Mouse (Mus musculus) kidney, adult 2 months (tissue): ENCODE data around the gene Snx29. TPM values are rescaled to one million over a fixed set of nuclear protein-coding genes. Genes with fewer than 3 reads are reported as not detected.
A peak's percentile ranks its signal among the peaks of the same experiment; 100 is the strongest.
"Not testable (repeated sequence)": the region's sequence is repeated elsewhere in the genome, so short reads cannot be mapped to it uniquely, and the experiment has no call there.

Source experiments
- DNase-seq: peaks from one replicate; pipeline ENCODE4 v3.0.0; 2021
- H3K27ac ChIP-seq: fragments of 200-500 bp; 2 replicates; pipeline ENCODE4 v1.5.1; 2012; ENCODE audit warnings: low read depth, low read length, control low read depth, inconsistent platforms; ENCODE audit not compliant: insufficient read depth
- H3K27me3 ChIP-seq: fragments of 200-500 bp; replicated peaks from 2 replicates; pipeline ENCODE4 v1.6.1; 2012; ENCODE audit warnings: mild to moderate bottlenecking, moderate library complexity, low read length, inconsistent platforms; ENCODE audit not compliant: control insufficient read depth, insufficient read depth
- H3K36me3 ChIP-seq: fragments of 200-500 bp; 2 replicates; pipeline ENCODE4 v1.6.1; 2012; ENCODE audit warnings: mild to moderate bottlenecking, moderate library complexity, low read length, inconsistent platforms; ENCODE audit not compliant: control insufficient read depth, insufficient read depth
- H3K4me1 ChIP-seq: fragments of 200-500 bp; 2 replicates; pipeline ENCODE4 v1.6.1; 2011; ENCODE audit warnings: low read length; ENCODE audit not compliant: control insufficient read depth, insufficient read depth
- H3K4me3 ChIP-seq: fragments of 200-500 bp; 2 replicates; pipeline ENCODE4 v1.5.1; 2011; ENCODE audit warnings: mild to moderate bottlenecking, low read depth, low read length, control low read depth; ENCODE audit not compliant: insufficient read depth
- CTCF ChIP-seq: fragments of 200-500 bp; conservative IDR thresholded peaks from 2 replicates; pipeline ENCODE4 v1.5.1; 2011; ENCODE audit warnings: low read depth, mild to moderate bottlenecking, control low read depth, low read length, moderate library complexity, mixed read lengths; ENCODE audit not compliant: insufficient read depth, insufficient read length
- POLR2A ChIP-seq: fragments of 200-500 bp; IDR thresholded peaks from one replicate; pipeline ENCODE4 v1.6.1; 2011; ENCODE audit warnings: low read depth, low read length, control low read depth
- WGBS: fragments of 180-500 bp; shearing (Covaris S2); methylation state at CpG from one replicate; pipeline ENCODE4 v1.1.7; 2018; 5-methylcytosine and 5-hydroxymethylcytosine counted together
- polyA plus RNA-seq: library from polyadenylated mRNA; depleted of rRNA; stranded (reverse); fragments of >200 nt; gene quantifications from 2 replicates; pipeline ENCODE4 v1.2.3, GENCODE M21; 2012

The Snx29 gene
- polyA plus RNA-seq, 1 experiment = 64.8 TPM

DNA sequence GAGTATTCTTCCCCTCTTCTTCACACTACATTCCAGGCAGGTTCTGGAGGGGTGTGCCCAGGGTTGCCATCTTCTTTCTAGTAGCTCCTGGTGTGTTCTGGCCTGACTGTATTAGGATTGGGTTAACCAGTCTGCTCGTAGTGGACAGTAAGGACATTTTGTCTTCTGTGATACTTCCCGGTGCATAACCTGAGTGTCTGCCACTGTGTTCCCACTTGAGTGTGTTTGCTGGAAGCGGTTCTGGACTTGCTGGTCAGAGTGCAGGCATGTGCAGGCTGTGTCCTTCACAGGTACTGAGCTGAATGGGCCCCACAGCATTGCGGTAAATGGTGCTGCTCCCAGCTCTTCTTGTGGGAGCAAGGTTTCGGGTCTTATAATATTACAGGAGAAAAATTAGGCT, 125.2 kb downstream of the Snx29 start:
- Histone ChIP-seq H3K4me1 (no peaks in the 10 kb centered on the region), H3K27me3 (no peaks in the 10 kb centered on the region), H3K27ac (no peak overlapping the region), H3K4me3 (no peak overlapping the region), H3K36me3 (peaks cover 6% of the 10 kb centered on the region)
- TF ChIP-seq CTCF (no peak), POLR2A (no peak)
- WGBS = 92% methylated on average over 5 of the region's 5 CpGs
- DNase-seq = no peak

DNA sequence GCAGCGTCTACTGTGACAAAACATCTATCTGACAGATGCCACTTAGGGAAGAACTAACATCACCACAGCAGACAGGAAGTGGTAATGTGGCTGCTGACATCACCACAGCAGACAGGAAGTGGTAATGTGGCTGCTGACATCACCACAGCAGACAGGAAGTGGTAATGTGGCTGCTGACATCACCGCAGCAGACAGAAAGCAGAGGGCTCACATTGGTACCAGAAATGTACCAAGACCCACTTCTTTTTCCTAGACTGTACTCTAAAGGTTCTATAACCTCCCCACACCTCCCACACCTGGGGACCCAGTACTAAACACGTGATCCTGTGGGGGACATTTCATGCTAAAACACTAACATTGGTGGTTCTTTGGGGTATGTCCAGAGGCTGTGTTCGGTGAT, 126.0 kb downstream of the Snx29 start:
- DNase-seq, H3K27me3 ChIP-seq, H3K36me3 ChIP-seq, H3K27ac ChIP-seq, H3K4me1 ChIP-seq, H3K4me3 ChIP-seq: not testable (repeated sequence)
- WGBS = 96% methylated on average over 4 of the region's 4 CpGs

DNA sequence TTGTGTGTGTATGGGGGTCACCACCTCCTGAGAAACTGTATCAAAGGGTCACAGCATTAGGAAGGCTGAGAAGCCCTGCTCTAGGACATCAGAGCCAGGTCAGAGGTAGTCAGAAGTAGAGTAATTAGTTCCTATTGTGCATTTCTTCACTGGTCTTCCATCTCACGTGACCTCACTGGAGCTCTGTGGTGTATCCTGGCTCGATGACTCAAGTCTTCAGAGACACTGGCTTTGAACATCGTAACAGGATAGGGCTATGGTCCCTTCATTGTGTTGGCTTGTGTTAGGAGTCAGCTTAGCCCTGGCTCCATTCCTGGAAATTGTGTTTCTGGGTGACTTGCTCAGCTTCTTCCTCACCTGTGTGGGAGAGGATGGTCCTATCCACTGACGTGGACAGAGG, 126.6 kb downstream of the Snx29 start:
- Histone ChIP-seq H3K36me3 (peaks cover 8% of the 10 kb centered on the region), H3K4me1 (no peaks in the 10 kb centered on the region), H3K27ac (no peak overlapping the region), H3K4me3 (no peak overlapping the region), H3K27me3 (no peaks in the 10 kb centered on the region)
- no peak for TF ChIP-seq CTCF
- TF ChIP-seq POLR2A = no peak
- no peak for DNase-seq
- 75% methylated on average over 4 of the region's 4 CpGs for WGBS

DNA sequence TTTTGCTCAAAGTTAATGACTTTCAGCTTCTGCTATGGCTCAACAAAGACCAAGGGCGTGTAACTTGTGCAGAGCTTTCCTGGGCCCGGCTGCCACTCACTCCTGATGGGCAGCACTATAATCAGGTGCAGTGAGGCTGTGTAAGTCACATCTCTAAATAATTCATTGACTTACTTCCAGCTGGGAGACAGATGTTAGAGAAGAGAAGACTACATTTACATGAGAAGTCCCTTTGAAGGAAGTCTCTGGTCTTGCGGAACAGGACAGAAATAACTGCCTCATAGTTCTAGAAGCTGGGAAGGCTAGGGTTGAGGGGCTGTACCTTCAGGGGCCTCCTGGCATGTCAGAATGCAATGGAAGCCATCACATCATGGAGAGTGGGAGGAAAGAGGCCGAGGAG, 127.9 kb downstream of the Snx29 start:
- H3K27me3 ChIP-seq = no peaks in the 10 kb centered on the region
- H3K4me1 ChIP-seq = no peaks in the 10 kb centered on the region
- TF ChIP-seq CTCF (no peak), POLR2A (no peak)
- peaks cover 8% of the 10 kb centered on the region for H3K36me3 ChIP-seq
- no peak overlapping the region for H3K27ac ChIP-seq
- 88% methylated on average over 4 of the region's 4 CpGs for WGBS
- H3K4me3 ChIP-seq = no peak overlapping the region
- DNase-seq = no peak

DNA sequence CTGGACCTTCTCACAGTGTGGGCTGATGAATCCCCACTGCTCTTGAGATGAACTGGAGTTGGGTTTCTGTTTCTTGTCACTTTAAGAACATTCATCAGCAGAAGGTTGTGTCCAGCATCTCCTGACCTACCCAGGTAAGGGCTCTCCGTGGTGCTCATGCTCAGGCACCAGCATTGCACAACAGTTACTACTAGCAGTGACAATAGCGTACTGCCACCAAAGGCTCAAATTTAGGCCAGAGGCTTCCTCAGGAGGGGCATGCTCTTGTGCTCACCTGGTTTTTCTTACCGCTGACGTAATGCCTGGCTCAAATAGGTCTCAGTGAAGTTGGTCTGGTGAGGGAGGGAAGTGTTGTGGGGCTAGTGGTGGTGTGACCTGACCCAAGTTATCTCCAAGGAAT, 132.2 kb downstream of the Snx29 start:
- Histone ChIP-seq H3K27me3 (no peaks in the 10 kb centered on the region), H3K4me1 (no peaks in the 10 kb centered on the region), H3K36me3 (peaks cover 9% of the 10 kb centered on the region), H3K27ac (no peak overlapping the region), H3K4me3 (no peak overlapping the region)
- DNase-seq = no peak
- TF ChIP-seq CTCF = no peak
- TF ChIP-seq POLR2A = no peak
- 93% methylated on average over 4 of the region's 4 CpGs for whole genome bisulfite sequencing

DNA sequence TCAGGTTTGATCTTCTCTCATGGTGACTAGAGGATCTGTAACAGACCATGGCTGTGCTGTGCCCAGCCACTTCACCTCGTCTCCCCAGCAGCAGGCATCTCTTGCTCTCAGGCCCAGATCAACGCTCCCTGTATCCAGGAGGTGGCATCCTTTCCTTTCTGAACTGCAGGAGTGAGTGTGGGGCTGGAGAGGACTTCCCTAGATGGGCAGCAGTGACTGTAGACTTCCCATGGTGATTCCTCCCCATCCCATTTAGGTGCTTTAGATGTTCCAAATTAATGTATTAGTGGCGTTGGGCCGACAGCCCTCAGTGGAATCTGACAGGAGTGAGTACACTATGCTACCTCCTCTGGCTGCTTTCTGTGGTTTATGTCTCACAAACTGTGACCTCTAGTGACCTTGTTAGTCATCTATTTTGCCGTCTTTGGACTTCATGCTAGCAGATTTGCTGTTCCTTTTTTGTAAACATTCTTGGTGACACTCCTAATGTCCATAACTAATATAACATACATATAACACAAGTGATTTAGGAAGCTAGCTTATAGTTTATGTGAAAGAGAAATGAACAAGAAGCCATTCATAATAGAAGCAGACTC, 132.9 kb downstream of the Snx29 start:
- H3K4me3 ChIP-seq = no peak overlapping the region
- DNase-seq = peak; percentile 33
- no peaks in the 10 kb centered on the region for H3K4me1 ChIP-seq
- 57% methylated on average over 5 of the region's 5 CpGs for WGBS
- H3K36me3 ChIP-seq = peaks cover 9% of the 10 kb centered on the region
- no peaks in the 10 kb centered on the region for H3K27me3 ChIP-seq
- H3K27ac ChIP-seq = peak overlapping the region; percentile 27; the same call in 1 of the 2 replicates
- TF ChIP-seq POLR2A = no peak
- peak; percentile 45 for TF ChIP-seq CTCF

DNA sequence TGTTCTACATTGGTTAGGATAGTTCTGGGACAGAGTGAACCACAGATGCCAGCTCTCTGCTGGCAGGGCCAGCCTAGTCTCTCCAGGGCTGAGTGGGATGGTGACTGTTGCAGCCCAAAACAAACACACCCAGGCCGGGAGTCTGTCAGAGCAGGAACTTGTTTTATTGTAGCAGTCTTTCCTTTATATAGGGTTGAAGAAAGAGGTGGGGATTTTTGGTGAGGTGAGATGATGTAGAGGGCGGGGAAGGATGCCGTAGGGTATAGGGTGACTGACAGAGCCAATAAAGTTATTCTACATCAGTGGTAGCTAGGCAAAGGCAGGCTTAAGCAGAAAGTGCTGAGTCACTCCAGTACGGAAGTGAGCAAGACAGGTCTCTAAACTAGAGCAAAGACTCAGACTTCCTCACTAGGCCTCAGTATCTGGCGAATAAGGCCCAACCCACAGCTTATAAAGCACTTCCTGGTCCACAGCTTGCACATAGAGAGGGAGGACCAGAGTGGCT, 133.5 kb downstream of the Snx29 start:
- Histone ChIP-seq H3K27me3 (no peaks in the 10 kb centered on the region), H3K36me3 (peaks cover 9% of the 10 kb centered on the region), H3K4me1 (no peaks in the 10 kb centered on the region), H3K27ac (peak overlapping the region; percentile 27; the same call in 1 of the 2 replicates), H3K4me3 (no peak overlapping the region)
- DNase-seq = peak; percentile 45
- 72% methylated on average over 5 of the region's 5 CpGs for WGBS
- no peak for TF ChIP-seq CTCF
- no peak for TF ChIP-seq POLR2A
